Mouse (Mus musculus): Measurements from ENCODE around the gene Strc. TPM values are rescaled to one million over a fixed set of nuclear protein-coding genes. Genes with fewer than 3 reads are reported as not detected.

Gene Strc
- polyA plus RNA-seq, 1 experiment = 0.47 TPM

- Histone ChIP-seq H3K4me1 (replicated peaks; ENCODE audit: control insufficient read depth, insufficient read depth, low read length) (peaks cover 7% of the 10 kb centered on the region), H3K4me3 (ENCODE audit: control insufficient read depth, insufficient read depth, low read length) (no peak overlapping the region), H3K27ac (ENCODE audit: control insufficient read depth, insufficient read depth, low read length) (no peak overlapping the region), H3K27me3 (ENCODE audit: control insufficient read depth, insufficient read depth, low read length) (no peaks in the 10 kb centered on the region), H3K36me3 (ENCODE audit: control insufficient read depth, insufficient read depth, low read length) (peaks cover 9% of the 10 kb centered on the region; the same call in 1 of the 2 replicates)
- WGBS = 34% methylated on average over 3 of the region's 3 CpGs
- DNase-seq = no peak
- TF ChIP-seq CTCF (IDR thresholded peaks at IDR 0.05; ENCODE audit: borderline replicate concordance, control insufficient read depth, extremely low read depth, insufficient read depth, low read length, poor library complexity) (no peak), POLR2A (IDR thresholded peaks at IDR 0.05; ENCODE audit: control insufficient read depth, extremely low read depth, insufficient read depth, low read length, poor library complexity) (no peak)
Measured at GRCm38 (mm10) chr2:121415103-121415502, 28.1 kb upstream of the Strc start.

GRCm38 (mm10) chr2:121414139-121414685 lies 27.2 kb upstream of the Strc start:
- peaks cover 7% of the 10 kb centered on the region for H3K4me1 ChIP-seq (replicated peaks; ENCODE audit: control insufficient read depth, insufficient read depth, low read length)
- peak overlapping the region; percentile 55 for H3K27ac ChIP-seq (ENCODE audit: control insufficient read depth, insufficient read depth, low read length)
- peak overlapping the region; percentile 87 for H3K4me3 ChIP-seq (ENCODE audit: control insufficient read depth, insufficient read depth, low read length)
- WGBS = 1% methylated on average over 32 of the region's 32 CpGs
- H3K27me3 ChIP-seq (ENCODE audit: control insufficient read depth, insufficient read depth, low read length) = no peaks in the 10 kb centered on the region
- peak; percentile 52 for DNase-seq
- H3K36me3 ChIP-seq (ENCODE audit: control insufficient read depth, insufficient read depth, low read length) = peaks cover 9% of the 10 kb centered on the region; the same call in 1 of the 2 replicates
- TF ChIP-seq POLR2A (IDR thresholded peaks at IDR 0.05; ENCODE audit: control insufficient read depth, extremely low read depth, insufficient read depth, low read length, poor library complexity) = no peak
- no peak for TF ChIP-seq CTCF (IDR thresholded peaks at IDR 0.05; ENCODE audit: borderline replicate concordance, control insufficient read depth, extremely low read depth, insufficient read depth, low read length, poor library complexity)

- Histone ChIP-seq H3K4me1 (replicated peaks; ENCODE audit: control insufficient read depth, insufficient read depth, low read length) (peaks cover 7% of the 10 kb centered on the region), H3K27me3 (ENCODE audit: control insufficient read depth, insufficient read depth, low read length) (no peaks in the 10 kb centered on the region), H3K36me3 (ENCODE audit: control insufficient read depth, insufficient read depth, low read length) (peaks cover 2% of the 10 kb centered on the region; the same call in 1 of the 2 replicates), H3K27ac (ENCODE audit: control insufficient read depth, insufficient read depth, low read length) (peak within 1 kb of the TSS; percentile 62), H3K4me3 (ENCODE audit: control insufficient read depth, insufficient read depth, low read length) (peak within 1 kb of the TSS; percentile 87)
- TF ChIP-seq POLR2A (IDR thresholded peaks at IDR 0.05; ENCODE audit: control insufficient read depth, extremely low read depth, insufficient read depth, low read length, poor library complexity) = peak; percentile 97
- peak; percentile 49; the same call in 1 of the 2 replicates for TF ChIP-seq CTCF (IDR thresholded peaks at IDR 0.05; ENCODE audit: borderline replicate concordance, control insufficient read depth, extremely low read depth, insufficient read depth, low read length, poor library complexity)
- WGBS = under 1% methylated on average over 68 of the region's 68 CpGs
- DNase-seq = peak; percentile 95
Measured at GRCm38 (mm10) chr2:121413387-121414042, 26.5 kb upstream of the Strc start, which contains the start of the genes Pdia3 and Catsper2. Pdia3 (plus strand) TSS chr2:121413775. Catsper2 (minus strand) TSS chr2:121413792.

- Histone ChIP-seq H3K4me1 (replicated peaks; ENCODE audit: control insufficient read depth, insufficient read depth, low read length) (peaks cover 7% of the 10 kb centered on the region), H3K27ac (ENCODE audit: control insufficient read depth, insufficient read depth, low read length) (peak overlapping the region; percentile 62), H3K27me3 (ENCODE audit: control insufficient read depth, insufficient read depth, low read length) (no peaks in the 10 kb centered on the region), H3K36me3 (ENCODE audit: control insufficient read depth, insufficient read depth, low read length) (no peaks in the 10 kb centered on the region), H3K4me3 (ENCODE audit: control insufficient read depth, insufficient read depth, low read length) (peak overlapping the region; percentile 75)
- WGBS = 11% methylated on average over 4 of the region's 4 CpGs
- no peak for DNase-seq
- TF ChIP-seq POLR2A (IDR thresholded peaks at IDR 0.05; ENCODE audit: control insufficient read depth, extremely low read depth, insufficient read depth, low read length, poor library complexity) (no peak), CTCF (IDR thresholded peaks at IDR 0.05; ENCODE audit: borderline replicate concordance, control insufficient read depth, extremely low read depth, insufficient read depth, low read length, poor library complexity) (no peak)
Measured at GRCm38 (mm10) chr2:121412843-121413386, 25.9 kb upstream of the Strc start.

GRCm38 (mm10) chr2:121408160-121408559 lies 21.2 kb upstream of the Strc start:
- TF ChIP-seq POLR2A (IDR thresholded peaks at IDR 0.05; ENCODE audit: control insufficient read depth, extremely low read depth, insufficient read depth, low read length, poor library complexity) = no peak
- TF ChIP-seq CTCF (IDR thresholded peaks at IDR 0.05; ENCODE audit: borderline replicate concordance, control insufficient read depth, extremely low read depth, insufficient read depth, low read length, poor library complexity) = no peak
- DNase-seq = peak; percentile 60
- no peaks in the 10 kb centered on the region for H3K36me3 ChIP-seq (ENCODE audit: control insufficient read depth, insufficient read depth, low read length)
- 42% methylated on average over 4 of the region's 4 CpGs for WGBS
- no peaks in the 10 kb centered on the region for H3K27me3 ChIP-seq (ENCODE audit: control insufficient read depth, insufficient read depth, low read length)
- peaks cover 3% of the 10 kb centered on the region for H3K4me1 ChIP-seq (replicated peaks; ENCODE audit: control insufficient read depth, insufficient read depth, low read length)
- H3K27ac ChIP-seq (ENCODE audit: control insufficient read depth, insufficient read depth, low read length) = no peak overlapping the region
- no peak overlapping the region for H3K4me3 ChIP-seq (ENCODE audit: control insufficient read depth, insufficient read depth, low read length)

GRCm38 (mm10) chr2:121403296-121403695 lies 16.3 kb upstream of the Strc start:
- Histone ChIP-seq H3K4me3 (ENCODE audit: control insufficient read depth, insufficient read depth, low read length) (no peak overlapping the region), H3K4me1 (replicated peaks; ENCODE audit: control insufficient read depth, insufficient read depth, low read length) (no peaks in the 10 kb centered on the region), H3K27me3 (ENCODE audit: control insufficient read depth, insufficient read depth, low read length) (no peaks in the 10 kb centered on the region), H3K36me3 (ENCODE audit: control insufficient read depth, insufficient read depth, low read length) (no peaks in the 10 kb centered on the region), H3K27ac (ENCODE audit: control insufficient read depth, insufficient read depth, low read length) (no peak overlapping the region)
- DNase-seq = no peak
- TF ChIP-seq POLR2A (IDR thresholded peaks at IDR 0.05; ENCODE audit: control insufficient read depth, extremely low read depth, insufficient read depth, low read length, poor library complexity) (no peak), CTCF (IDR thresholded peaks at IDR 0.05; ENCODE audit: borderline replicate concordance, control insufficient read depth, extremely low read depth, insufficient read depth, low read length, poor library complexity) (no peak)
